Mouse (Mus musculus): ENCODE results near the gene Sept6. TPM values are rescaled to one million over a fixed set of nuclear protein-coding genes. Genes with fewer than 3 reads are reported as not detected.
A peak's percentile ranks its signal among the peaks of the same experiment; 100 is the strongest.

The Sept6 gene
- total and polyA plus RNA-seq, 3 experiments, result 10.7 to 52.4 (median 16.0) TPM

GRCm38 (mm10) chrX:36976272-36976671, 15.3 kb downstream of the Sept6 start:
- peaks cover 17% of the 10 kb centered on the region for H3K36me3 ChIP-seq (replicated peaks)
- H3K9me3 ChIP-seq (replicated peaks), result no peaks in the 10 kb centered on the region
- H3K4me3 ChIP-seq (ENCODE audit: low read depth, low read length), result no peak overlapping the region
- no peak for TF ChIP-seq POLR2AphosphoS5 (IDR thresholded peaks at IDR 0.05; ENCODE audit: insufficient replicate concordance, low read depth, low read length)
- no peak for TF ChIP-seq CTCF (IDR thresholded peaks at IDR 0.05; ENCODE audit: low read depth, low read length)
- TF ChIP-seq GATA1 (IDR thresholded peaks at IDR 0.05; ENCODE audit: borderline replicate concordance, low read length), result no peak
- no peak for TF ChIP-seq GATA2 (IDR thresholded peaks at IDR 0.05; ENCODE audit: borderline replicate concordance, low read depth, low read length)
- no peak for TF ChIP-seq TAL1 (conservative IDR thresholded peaks at IDR 0.05; ENCODE audit: low read depth, low read length)
- no peaks in the 10 kb centered on the region for H3K27me3 ChIP-seq (ENCODE audit: insufficient read depth, low read length)
- peaks cover 9% of the 10 kb centered on the region for H3K4me1 ChIP-seq (ENCODE audit: insufficient read depth, low read depth, low read length)
- ATAC-seq (ENCODE audit: extremely low read depth, insufficient number of reproducible peaks, low FRiP score, poor library complexity, severe bottlenecking), result no peak
- DNase-seq (ENCODE audit: low spot score), result no peak

DNA sequence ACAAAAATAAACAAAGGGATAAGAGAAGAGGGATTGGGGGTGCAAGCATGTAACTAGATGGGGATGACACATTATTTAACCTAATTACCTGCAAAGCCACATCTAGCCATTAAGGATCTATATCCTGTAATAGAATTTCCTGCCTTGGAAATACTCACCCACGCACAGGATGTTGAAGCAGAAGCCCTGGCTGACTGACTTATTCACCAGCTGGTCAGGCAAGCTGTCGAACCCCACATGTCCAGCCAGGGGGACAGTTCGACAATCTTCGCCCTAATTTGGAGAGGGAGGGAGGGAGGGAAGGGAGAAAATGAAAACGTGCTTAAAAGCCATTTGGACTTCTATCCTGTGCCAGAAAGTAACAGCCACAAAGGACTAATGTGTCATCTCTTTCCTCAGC, 16.7 kb downstream of the Sept6 start:
- no peak for ATAC-seq (ENCODE audit: extremely low read depth, insufficient number of reproducible peaks, low FRiP score, poor library complexity, severe bottlenecking)
- TF ChIP-seq POLR2AphosphoS5 (IDR thresholded peaks at IDR 0.05; ENCODE audit: insufficient replicate concordance, low read depth, low read length) (no peak), GATA1 (IDR thresholded peaks at IDR 0.05; ENCODE audit: borderline replicate concordance, low read length) (no peak), CTCF (IDR thresholded peaks at IDR 0.05; ENCODE audit: low read depth, low read length) (no peak), GATA2 (IDR thresholded peaks at IDR 0.05; ENCODE audit: borderline replicate concordance, low read depth, low read length) (no peak), TAL1 (conservative IDR thresholded peaks at IDR 0.05; ENCODE audit: low read depth, low read length) (no peak)
- DNase-seq (ENCODE audit: low spot score), result no peak
- Histone ChIP-seq H3K27me3 (ENCODE audit: insufficient read depth, low read length) (no peaks in the 10 kb centered on the region), H3K4me3 (ENCODE audit: low read depth, low read length) (no peak overlapping the region), H3K4me1 (ENCODE audit: insufficient read depth, low read depth, low read length) (peaks cover under 1% of the 10 kb centered on the region; the same call in 1 of the 2 replicates), H3K36me3 (replicated peaks) (peaks cover 20% of the 10 kb centered on the region), H3K9me3 (replicated peaks) (no peaks in the 10 kb centered on the region)

- H3K36me3 ChIP-seq (replicated peaks), result peaks cover 34% of the 10 kb centered on the region
Measured at GRCm38 (mm10) chrX:36972951-36973471, 18.6 kb downstream of the Sept6 start.

DNA sequence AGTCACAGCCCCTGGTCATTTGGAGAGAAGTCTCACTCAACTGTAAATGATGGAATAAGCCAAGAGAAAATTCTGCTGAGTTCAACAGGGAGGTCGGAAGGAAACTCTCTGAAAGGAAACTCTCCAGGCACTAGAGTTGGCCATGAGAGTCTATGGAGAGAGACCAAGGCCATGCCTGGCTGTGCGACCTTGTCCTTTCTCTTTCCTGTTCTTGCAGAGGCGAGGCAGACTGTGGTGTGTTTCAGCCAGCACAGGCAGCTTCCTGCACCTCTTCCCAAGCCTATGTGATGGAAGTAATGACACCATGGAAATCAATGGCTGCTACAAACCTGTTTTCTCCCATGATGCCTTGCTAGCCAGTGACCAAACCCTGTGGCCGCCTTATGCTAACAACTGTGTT, 20.4 kb downstream of the Sept6 start:
- Histone ChIP-seq H3K4me3 (ENCODE audit: low read depth, low read length) (no peak overlapping the region), H3K36me3 (replicated peaks) (peaks cover 40% of the 10 kb centered on the region), H3K9me3 (replicated peaks) (no peaks in the 10 kb centered on the region), H3K4me1 (ENCODE audit: insufficient read depth, low read depth, low read length) (peaks cover 4% of the 10 kb centered on the region; the same call in 1 of the 2 replicates), H3K27me3 (ENCODE audit: insufficient read depth, low read length) (no peaks in the 10 kb centered on the region)
- no peak for TF ChIP-seq TAL1 (conservative IDR thresholded peaks at IDR 0.05; ENCODE audit: low read depth, low read length)
- TF ChIP-seq GATA2 (IDR thresholded peaks at IDR 0.05; ENCODE audit: borderline replicate concordance, low read depth, low read length), result no peak
- no peak for TF ChIP-seq CTCF (IDR thresholded peaks at IDR 0.05; ENCODE audit: low read depth, low read length)
- no peak for TF ChIP-seq POLR2AphosphoS5 (IDR thresholded peaks at IDR 0.05; ENCODE audit: insufficient replicate concordance, low read depth, low read length)
- no peak for TF ChIP-seq GATA1 (IDR thresholded peaks at IDR 0.05; ENCODE audit: borderline replicate concordance, low read length)
- ATAC-seq (ENCODE audit: extremely low read depth, insufficient number of reproducible peaks, low FRiP score, poor library complexity, severe bottlenecking) (no peak), DNase-seq (ENCODE audit: low spot score) (no peak)

More at GRCm38 (mm10) chrX:36972951-36973471, 18.6 kb downstream of the Sept6 start:
- Histone ChIP-seq H3K9me3 (replicated peaks) (no peaks in the 10 kb centered on the region), H3K27me3 (ENCODE audit: insufficient read depth, low read length) (no peaks in the 10 kb centered on the region), H3K4me3 (ENCODE audit: low read depth, low read length) (no peak overlapping the region), H3K4me1 (ENCODE audit: insufficient read depth, low read depth, low read length) (peaks cover 4% of the 10 kb centered on the region; the same call in 1 of the 2 replicates)
- ATAC-seq (ENCODE audit: extremely low read depth, insufficient number of reproducible peaks, low FRiP score, poor library complexity, severe bottlenecking) (no peak), DNase-seq (ENCODE audit: low spot score) (no peak)
- TF ChIP-seq GATA2 (IDR thresholded peaks at IDR 0.05; ENCODE audit: borderline replicate concordance, low read depth, low read length) (no peak), GATA1 (IDR thresholded peaks at IDR 0.05; ENCODE audit: borderline replicate concordance, low read length) (no peak), POLR2AphosphoS5 (IDR thresholded peaks at IDR 0.05; ENCODE audit: insufficient replicate concordance, low read depth, low read length) (no peak), TAL1 (conservative IDR thresholded peaks at IDR 0.05; ENCODE audit: low read depth, low read length) (no peak), CTCF (IDR thresholded peaks at IDR 0.05; ENCODE audit: low read depth, low read length) (no peak)

- Histone ChIP-seq H3K9me3 (replicated peaks) (no peaks in the 10 kb centered on the region), H3K36me3 (replicated peaks) (peaks cover 42% of the 10 kb centered on the region), H3K4me1 (ENCODE audit: insufficient read depth, low read depth, low read length) (peaks cover 4% of the 10 kb centered on the region; the same call in 1 of the 2 replicates), H3K4me3 (ENCODE audit: low read depth, low read length) (no peak overlapping the region), H3K27me3 (ENCODE audit: insufficient read depth, low read length) (no peaks in the 10 kb centered on the region)
- no peak for DNase-seq (ENCODE audit: low spot score)
- TF ChIP-seq CTCF (IDR thresholded peaks at IDR 0.05; ENCODE audit: low read depth, low read length) (no peak), POLR2AphosphoS5 (IDR thresholded peaks at IDR 0.05; ENCODE audit: insufficient replicate concordance, low read depth, low read length) (no peak), GATA2 (IDR thresholded peaks at IDR 0.05; ENCODE audit: borderline replicate concordance, low read depth, low read length) (no peak)
- no peak for ATAC-seq (ENCODE audit: extremely low read depth, insufficient number of reproducible peaks, low FRiP score, poor library complexity, severe bottlenecking)
Measured at GRCm38 (mm10) chrX:36969501-36969900, 22.1 kb downstream of the Sept6 start.

GRCm38 (mm10) chrX:36956674-36957073, 34.9 kb downstream of the Sept6 start:
- DNase-seq (ENCODE audit: low spot score) (peak; percentile 7), ATAC-seq (ENCODE audit: extremely low read depth, insufficient number of reproducible peaks, low FRiP score, poor library complexity, severe bottlenecking) (peak; percentile 89)
- TF ChIP-seq GATA2 (IDR thresholded peaks at IDR 0.05; ENCODE audit: borderline replicate concordance, low read depth, low read length) (no peak), CTCF (IDR thresholded peaks at IDR 0.05; ENCODE audit: low read depth, low read length) (no peak), TAL1 (conservative IDR thresholded peaks at IDR 0.05; ENCODE audit: low read depth, low read length) (peak; percentile 77), GATA1 (IDR thresholded peaks at IDR 0.05; ENCODE audit: borderline replicate concordance, low read length) (no peak), POLR2AphosphoS5 (IDR thresholded peaks at IDR 0.05; ENCODE audit: insufficient replicate concordance, low read depth, low read length) (no peak)
- Histone ChIP-seq H3K9me3 (replicated peaks) (no peaks in the 10 kb centered on the region), H3K4me1 (ENCODE audit: insufficient read depth, low read depth, low read length) (peaks cover 17% of the 10 kb centered on the region), H3K4me3 (ENCODE audit: low read depth, low read length) (no peak overlapping the region), H3K27me3 (ENCODE audit: insufficient read depth, low read length) (no peaks in the 10 kb centered on the region), H3K36me3 (replicated peaks) (peaks cover 17% of the 10 kb centered on the region)
